Mouse (Mus musculus): ENCODE data around the gene Snurf.

Snurf gene

DNA sequence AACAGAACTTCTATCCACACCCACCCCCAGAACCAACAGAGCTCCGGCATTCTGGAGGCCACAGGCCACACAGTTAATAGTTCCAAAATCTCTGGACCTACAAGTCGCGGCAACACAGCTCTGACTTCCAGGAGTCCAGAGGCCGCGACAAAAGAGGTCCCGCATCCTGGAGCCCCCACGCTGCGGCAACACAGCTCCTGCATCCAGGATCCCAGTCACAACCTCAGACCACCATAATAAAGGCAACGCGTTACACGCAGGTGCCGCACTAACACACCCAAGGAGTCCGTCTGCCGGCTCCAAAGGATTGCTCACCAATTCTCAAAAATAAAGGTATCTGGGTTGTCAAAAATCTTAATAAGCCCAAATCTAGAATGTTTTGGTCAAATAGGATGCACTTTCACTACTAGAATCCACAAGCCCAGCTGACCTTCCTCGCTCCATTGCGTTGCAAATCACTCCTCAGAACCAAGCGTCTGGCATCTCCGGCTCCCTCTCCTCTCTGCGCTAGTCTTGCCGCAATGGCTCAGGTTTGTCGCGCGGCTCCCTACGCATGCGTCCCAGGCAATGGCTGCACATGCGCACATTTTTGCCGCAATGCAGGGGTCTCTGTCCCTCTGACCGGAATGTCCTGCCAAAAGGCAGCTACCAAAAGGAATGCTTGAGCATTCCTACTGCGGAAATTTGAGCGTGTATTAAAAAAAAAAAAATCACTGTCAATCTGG is at the start of gene Snurf, which contains the start of gene Gm38393:
Snurf (minus strand) TSS at position 444 of the 725 bp plus-strand sequence.
Gm38393 (minus strand) TSS at position 459 of the 725 bp plus-strand sequence.
- in situ Hi-C loops (cut with MboI; ENCODE audit: unreplicated experiment in 2 of 2) = no loop called here

DNA sequence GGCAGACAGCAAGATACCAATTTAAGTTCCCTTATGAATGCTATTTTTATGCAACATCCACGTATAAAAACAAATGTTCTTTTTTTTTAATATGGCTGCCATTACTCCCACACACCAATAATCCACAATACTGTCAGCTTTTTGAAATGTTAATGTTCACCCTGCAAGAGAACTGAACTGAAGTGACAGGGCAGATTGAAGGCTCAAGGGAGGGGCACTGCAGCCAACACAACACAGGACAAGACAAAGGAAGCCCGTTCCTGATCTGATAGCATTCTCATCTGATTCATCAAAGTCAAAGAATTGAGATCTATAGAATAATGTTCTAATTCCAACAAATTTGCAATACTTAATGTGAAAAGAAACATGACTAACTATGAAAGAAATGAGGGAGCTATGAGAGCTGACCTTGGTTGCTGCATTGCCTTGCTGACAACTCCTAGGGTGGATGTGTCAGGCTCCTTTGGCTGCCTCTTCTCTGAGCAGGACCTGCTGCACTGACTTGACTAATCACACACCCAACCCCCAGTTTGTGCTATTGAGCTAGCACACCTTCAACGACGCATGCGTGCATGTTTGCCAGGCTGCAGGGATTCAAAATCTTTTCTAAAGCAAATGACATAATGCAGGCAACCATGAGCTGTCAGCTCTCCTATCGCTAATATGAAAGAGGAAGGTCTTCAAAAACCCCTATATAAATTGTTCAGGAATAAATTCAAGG is 42.8 kb upstream of the Snurf start:
- in situ Hi-C loops (cut with MboI; ENCODE audit: unreplicated experiment in 2 of 2) = no loop called here

DNA sequence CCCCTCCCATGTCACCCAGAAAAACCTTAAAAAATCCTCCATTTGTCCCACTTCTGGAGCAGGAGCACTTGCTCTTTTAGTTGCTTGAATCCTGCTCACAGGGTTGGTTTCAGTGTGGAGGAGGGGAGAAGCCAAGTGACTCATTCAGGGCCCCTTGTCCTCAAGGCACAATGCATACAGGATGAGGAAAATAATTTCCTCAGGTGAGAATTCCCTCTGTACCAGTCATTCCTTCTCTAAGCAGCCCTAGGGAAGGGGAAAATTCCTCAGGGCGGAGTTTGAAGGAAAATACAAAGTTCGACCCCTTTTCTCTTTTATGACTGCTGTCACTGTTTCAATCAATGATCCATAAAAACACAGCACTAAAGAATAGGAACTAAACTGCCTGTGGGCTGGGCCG is 8.3 kb upstream of the Snurf start:
- in situ Hi-C loops (cut with MboI; ENCODE audit: unreplicated experiment in 2 of 2) = no loop called here

DNA sequence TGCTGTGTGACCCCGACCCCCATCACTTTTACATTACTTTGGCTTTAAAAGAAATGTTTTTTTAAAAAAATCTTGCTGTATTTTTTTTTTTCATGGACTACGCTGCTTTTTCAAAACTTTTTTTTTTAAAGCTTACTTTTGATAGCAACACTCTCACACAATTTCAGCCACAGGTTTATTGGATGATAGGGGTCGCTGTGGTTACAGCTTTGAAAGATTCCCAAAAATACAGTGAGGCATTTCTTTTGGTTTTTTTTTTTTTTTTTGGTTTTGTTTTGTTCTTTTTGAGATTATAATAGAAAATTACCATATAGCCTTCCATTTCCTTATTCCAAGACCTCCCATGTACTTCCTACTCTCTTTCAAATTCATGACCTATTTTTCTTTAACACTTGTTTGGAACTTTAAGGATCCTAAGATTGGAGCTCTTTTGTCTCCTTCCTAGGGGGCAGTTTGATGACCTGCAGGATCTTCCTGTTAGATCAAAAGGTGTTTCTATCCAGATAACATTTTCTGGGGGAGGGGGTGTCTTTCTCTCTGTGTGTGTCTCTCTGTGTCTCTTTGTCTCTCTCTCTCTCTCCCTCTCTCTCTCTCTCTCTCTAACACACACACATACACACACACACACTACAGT is 3.0 kb upstream of the Snurf start:
- in situ Hi-C loops (cut with MboI; ENCODE audit: unreplicated experiment in 2 of 2) = no loop called here

DNA sequence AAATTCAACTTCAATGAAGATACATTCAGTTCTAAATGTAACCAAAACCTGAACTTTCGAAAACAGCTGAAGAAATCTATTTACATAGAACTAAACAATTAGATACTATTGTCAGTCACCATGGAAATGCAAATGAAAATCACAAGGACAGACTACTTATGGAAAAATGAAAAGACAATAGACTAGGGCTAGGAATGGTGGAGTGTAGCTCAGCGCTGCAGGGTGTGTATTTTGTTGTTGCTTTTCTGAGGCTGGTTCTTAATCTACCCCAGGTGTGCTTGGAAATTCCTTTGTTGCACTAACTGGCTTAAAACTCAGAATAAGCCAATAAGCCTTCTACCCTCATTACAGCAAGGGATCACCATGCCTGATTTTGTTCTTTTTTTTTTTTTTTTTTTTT is 1.4 kb upstream of the Snurf start:
- in situ Hi-C loops (cut with MboI; ENCODE audit: unreplicated experiment in 2 of 2) = no loop called here

DNA sequence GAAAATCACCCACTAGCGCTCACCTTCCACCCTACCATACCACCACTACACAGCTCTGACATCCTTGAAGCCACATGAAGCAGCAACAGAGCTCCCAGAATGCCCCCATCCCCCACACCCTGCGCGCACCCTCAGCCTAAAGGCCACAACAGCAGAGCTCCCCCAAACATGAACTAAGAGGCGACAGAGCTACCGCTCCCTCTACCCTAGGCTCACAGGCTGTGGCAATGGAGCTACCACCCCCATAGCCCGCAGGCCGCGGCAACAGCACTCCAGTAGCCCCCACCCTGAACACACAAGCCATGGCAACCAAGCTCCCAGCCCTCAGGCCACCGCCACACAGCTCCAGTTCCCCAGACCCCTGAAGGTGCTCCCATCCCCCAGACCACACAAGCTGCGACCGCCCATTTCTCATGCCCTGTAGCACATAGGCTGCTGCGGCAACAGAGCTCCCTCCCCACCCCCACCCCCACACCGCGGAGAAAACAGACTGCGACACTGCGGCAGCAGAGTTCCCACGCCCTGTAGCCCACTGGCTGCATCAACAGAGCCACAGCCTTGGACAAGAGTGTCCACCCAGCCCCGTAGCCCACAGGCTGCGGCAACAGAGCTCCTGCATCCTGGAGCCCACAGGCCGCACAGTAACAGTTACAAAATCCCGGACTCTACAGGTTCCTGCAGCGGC is 786 bp downstream of the Snurf start:
- in situ Hi-C loops (cut with MboI; ENCODE audit: unreplicated experiment in 2 of 2) = no loop called here

DNA sequence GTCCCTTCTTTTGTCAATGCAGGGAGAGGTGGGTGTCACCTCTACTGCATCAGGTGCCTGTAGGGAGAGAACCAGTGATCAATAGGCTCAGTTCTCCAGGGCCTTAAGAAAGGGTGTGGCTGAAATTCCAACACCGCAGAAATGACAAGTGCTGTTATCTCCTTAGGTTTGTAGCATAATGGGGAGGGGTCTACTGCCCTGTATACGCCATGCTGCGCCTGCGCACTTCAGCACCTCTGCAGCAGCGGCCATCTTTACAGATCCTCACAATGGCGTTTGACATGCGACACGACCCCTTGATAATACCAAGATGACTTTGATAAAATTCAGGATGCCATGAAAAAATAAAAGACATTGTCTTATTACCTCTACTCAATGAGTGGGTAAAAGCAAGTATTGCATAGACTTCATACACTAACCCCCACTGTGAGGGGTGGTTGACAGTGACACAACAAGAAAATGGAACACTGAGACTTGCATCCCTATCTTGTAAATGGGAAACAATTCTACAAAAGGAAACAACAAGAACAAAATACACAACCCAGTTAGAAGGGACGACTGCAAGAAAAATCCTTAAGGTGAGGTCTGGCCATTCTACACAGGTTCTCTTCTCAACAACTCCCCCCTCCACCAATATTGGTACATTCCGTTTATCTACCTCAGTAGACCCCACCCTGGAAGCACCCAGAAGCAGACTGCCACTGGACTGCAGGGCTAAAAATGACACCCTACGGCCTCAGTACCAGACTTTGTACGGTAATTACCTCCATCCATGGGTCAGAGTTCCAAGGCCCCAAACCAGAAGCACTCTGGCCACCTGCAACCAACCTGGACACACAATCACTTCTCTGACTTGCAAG is 1.6 kb downstream of the Snurf start:
- in situ Hi-C loops (cut with MboI; ENCODE audit: unreplicated experiment in 2 of 2) = no loop called here

DNA sequence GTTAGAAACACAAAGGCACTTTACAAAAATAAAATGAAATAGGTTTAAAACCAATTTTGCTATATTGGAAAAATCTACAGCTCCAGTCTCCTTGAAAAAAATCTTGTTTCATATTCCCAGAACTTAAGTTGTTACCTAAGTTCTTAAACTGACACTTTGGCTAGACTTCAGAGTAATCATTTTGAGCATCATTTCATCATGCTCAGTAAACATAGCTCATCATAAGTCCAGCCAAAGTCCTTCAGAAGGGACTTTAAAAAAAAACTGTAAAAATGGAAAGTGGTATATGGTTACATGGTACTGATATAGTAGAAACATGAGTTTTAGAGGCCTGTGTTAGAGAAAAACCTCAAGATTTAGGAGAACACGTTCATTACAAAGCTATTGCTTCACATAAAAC is 26.2 kb downstream of the Snurf start:
- in situ Hi-C loops (cut with MboI; ENCODE audit: unreplicated experiment in 2 of 2) = no loop called here
